Mouse (Mus musculus) gastrocnemius, postnatal 10 days (tissue): ENCODE results near the gene Brd9. TPM values are rescaled to one million over a fixed set of nuclear protein-coding genes. Genes with fewer than 3 reads are reported as not detected.
A peak's percentile ranks its signal among the peaks of the same experiment; 100 is the strongest.
"Not testable (repeated sequence)": the region's sequence is repeated elsewhere in the genome, so short reads cannot be mapped to it uniquely, and the experiment has no call there.

Experiments
- DNase-seq: peaks from one replicate; pipeline ENCODE4 v3.0.0; 2021; ENCODE audit warnings: mixed read lengths
- microRNA-seq, 2 experiments: library from miRNA; unstranded; fragments of <30 nt; microRNA quantifications; one replicate each; pipeline ENCODE4 v1.2.0; 2021
- total RNA-seq, 2 experiments: library from RNA; stranded (reverse); gene quantifications; 2 replicates each; pipeline ENCODE4 v1.2.3; 2021

Gene Brd9
- total RNA-seq, 2 experiments from 2014 or later: 15.4 to 19.0 TPM

GRCm38 (mm10) chr13:73990325-73990724 is 52.7 kb downstream of the Brd9 start:
- no peak for DNase-seq

- DNase-seq: no peak
Observed at GRCm38 (mm10) chr13:73990761-73991160, 53.1 kb downstream of the Brd9 start.

GRCm38 (mm10) chr13:73991267-73991666 is 53.7 kb downstream of the Brd9 start:
- no peak for DNase-seq

- no peak for DNase-seq
Observed at GRCm38 (mm10) chr13:73996456-73996855, 58.8 kb downstream of the Brd9 start.

- DNase-seq: no peak
Observed at GRCm38 (mm10) chr13:74000519-74000918, 62.9 kb downstream of the Brd9 start.

DNA sequence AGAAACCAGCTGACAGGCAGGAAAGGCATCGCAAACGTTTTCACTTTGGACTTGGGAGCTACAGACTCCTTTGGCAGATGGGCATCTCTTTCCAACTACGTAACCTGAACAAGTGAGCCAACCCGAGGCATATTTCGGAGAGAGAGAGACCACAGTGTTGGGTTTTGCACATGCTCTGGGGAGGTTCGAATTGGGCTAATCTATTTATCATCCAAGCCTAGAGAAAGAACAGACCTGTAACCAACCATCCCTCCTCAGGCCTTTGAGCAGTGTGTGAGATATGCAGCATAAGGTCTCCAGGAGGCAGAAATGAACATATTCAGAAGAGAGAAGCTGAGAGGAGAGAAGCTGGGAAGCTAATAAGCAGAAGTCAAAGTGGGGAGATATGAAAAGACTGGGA is 63.4 kb downstream of the Brd9 start:
- no peak for DNase-seq

GRCm38 (mm10) chr13:74001492-74001891 is 63.9 kb downstream of the Brd9 start:
- no peak for DNase-seq

GRCm38 (mm10) chr13:74006881-74007280 is 69.3 kb downstream of the Brd9 start:
- DNase-seq: not testable (repeated sequence)

DNA sequence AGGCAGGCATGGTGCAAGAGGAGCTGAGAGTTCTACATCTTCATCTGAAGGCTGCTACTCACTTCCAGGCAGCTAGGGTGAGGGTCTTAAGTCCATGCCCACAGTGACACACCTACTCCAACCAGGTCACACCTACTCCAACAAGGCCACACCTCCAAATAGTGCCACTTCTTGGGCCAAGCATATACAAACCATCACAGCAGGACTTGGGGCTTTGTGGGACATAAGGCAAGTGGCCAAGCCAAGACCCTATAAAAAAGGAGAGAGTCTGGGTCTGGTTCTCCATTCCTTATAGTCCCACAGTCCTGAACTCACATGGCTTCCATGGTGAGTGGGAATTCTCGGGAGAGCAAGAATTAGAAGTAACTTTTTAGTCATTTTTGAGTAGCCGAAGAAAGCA is 70.6 kb downstream of the Brd9 start:
- not testable (repeated sequence) for DNase-seq

DNA sequence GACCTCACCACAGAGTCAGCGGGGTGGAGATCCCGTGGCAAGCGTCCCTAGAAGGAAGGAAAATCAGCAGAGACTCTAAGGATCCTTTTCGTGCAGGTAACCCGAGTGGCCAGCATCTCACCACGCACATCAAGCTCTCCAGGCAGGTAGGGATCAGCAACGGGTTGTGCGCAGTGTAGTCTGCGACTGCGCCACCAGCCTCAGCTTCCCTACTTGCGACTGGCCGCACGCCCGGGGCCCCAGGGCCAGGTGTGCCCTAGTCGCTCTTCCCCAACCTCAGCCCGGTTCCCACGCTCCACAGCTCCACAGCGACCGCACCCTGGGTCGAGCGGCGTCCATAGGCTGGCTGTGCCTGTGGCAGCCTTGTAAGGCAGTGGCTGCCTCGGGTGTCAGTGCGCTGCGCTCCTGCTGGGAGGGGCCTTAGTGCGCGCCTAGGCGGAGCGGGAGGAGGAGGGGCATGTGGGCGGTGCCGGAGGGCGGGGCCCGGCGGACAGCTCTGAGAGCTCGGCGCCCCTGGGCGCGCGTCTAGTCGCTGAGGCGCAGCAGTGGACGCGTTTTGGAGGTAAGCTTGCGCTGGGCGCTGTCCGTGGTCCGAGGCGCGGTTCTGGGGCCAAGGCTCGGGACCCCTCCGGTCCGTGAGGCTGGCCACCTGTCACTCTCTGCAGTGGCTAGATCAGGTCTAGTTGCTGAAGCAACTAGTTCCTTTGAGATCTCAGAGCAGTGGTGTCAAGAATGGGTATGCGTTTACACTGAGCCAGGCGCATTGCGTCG is 71.5 kb downstream of the Brd9 start, which contains the start of gene Tppp:
Gene Tppp (plus strand): TSS at position 460 of the 771 bp plus-strand sequence.
- peak; percentile 90 for DNase-seq

DNA sequence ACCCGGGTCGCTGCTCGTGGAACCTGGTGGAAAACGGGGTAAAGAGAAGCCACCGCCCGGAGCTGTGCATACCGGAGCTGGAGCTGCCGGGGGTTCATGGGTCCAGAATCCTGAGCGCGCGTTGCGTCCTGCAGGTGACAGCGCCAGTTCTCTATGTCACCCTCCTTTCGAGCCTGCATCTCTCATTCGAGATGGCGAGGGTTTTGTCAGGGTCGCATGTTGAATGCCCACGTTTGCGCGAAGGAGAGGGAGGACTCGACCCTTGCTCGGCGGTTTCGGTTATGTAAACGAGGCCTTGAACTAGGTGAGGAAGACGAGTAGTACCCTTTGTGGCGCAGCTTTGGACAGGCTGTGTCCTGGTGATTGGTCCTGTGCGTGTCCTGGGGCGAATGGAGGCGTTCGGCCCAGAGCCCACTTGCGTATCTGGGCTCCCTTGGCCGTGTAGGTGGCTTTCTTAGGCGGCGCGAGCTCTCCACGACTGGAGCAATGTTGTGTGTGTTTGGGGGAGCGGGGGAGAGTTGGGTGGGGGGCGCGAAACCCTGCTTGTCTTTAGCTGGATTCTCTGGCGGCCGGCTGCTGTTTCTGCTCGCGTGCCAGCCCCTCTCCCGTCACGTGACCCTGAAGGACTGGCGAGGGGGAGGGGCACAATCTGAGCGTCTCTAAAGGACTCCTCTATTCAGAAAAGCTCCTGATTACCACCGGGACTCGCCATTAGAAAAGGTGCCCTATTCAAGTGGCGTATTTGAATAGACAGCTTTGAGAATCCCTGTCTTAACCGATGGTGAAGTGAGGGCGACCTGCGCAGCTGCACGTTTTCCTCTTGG is 72.4 kb downstream of the Brd9 start:
- DNase-seq: peak; percentile 56

Small RNAs within 50 kb of the gene (microRNA-seq; reads per million reads assigned to microRNA genes)
- gene Gm25197: 0 reads per million in 2 experiments

Other genes starting within 250 kb of the Brd9 start
- not detected for gene Slc6a19, start 232.9 kb upstream of the Brd9 start, total RNA-seq
- gene Slc12a7, start 204.7 kb upstream of the Brd9 start, total RNA-seq: 1 to 10 TPM; 5.5 to 7.7 TPM
- 1 to 10 TPM; 3.5 to 3.9 TPM for gene Nkd2, start 90.2 kb upstream of the Brd9 start, total RNA-seq
- 1 to 10 TPM; 2.2 to 2.9 TPM for gene Trip13, start within 50 bp of the Brd9 start, total RNA-seq
- gene Zdhhc11, start 26.0 kb downstream of the Brd9 start, total RNA-seq: not detected
- 1 to 10 TPM; 5.5 to 5.8 TPM for gene Tppp, start 71.6 kb downstream of the Brd9 start, total RNA-seq
- 1 to 10 TPM; 1.6 to 2.7 TPM for gene Cep72, start 124.5 kb downstream of the Brd9 start, total RNA-seq
- gene Slc9a3, start 183.6 kb downstream of the Brd9 start, total RNA-seq: 1 to 10 TPM in 1 of 2 experiments, under 1 TPM in 1; 0.77 to 1.6 TPM